Mouse (Mus musculus) adrenal gland (tissue): ENCODE results near the gene Moap1.

Experiments
- intact Hi-C: fragments of 180-260 bp; cut with DNase I; formaldehyde crosslinking; loops from one replicate; pipeline ENCODE4 v1.15.1; 2025
- long read RNA-seq, 2 experiments: library from polyadenylated mRNA; unstranded; transcript quantifications; one replicate each; pipeline ENCODE4 v2.0.0; 2020; ENCODE audit warnings: borderline replicate concordance in 1 of 2; ENCODE audit not compliant: insufficient replicate concordance in 1 of 2

Moap1 gene
- long read RNA-seq, experiment 1, transcript Moap1-202 (2 exons, 1,284 nt): major isoform, 7 of 8 reads
- long read RNA-seq, experiment 1, partial matches to known transcripts: 0 of 8 reads
- long read RNA-seq, experiment 1, other reads (novel, unspliced or antisense): 0 of 8 reads
- long read RNA-seq, experiment 2, transcript Moap1-202 (2 exons, 1,284 nt): major isoform, 12 of 14 reads
- long read RNA-seq, experiment 2, partial matches to known transcripts: 0 of 14 reads
- long read RNA-seq, experiment 2, other reads (novel, unspliced or antisense): 0 of 14 reads

DNA sequence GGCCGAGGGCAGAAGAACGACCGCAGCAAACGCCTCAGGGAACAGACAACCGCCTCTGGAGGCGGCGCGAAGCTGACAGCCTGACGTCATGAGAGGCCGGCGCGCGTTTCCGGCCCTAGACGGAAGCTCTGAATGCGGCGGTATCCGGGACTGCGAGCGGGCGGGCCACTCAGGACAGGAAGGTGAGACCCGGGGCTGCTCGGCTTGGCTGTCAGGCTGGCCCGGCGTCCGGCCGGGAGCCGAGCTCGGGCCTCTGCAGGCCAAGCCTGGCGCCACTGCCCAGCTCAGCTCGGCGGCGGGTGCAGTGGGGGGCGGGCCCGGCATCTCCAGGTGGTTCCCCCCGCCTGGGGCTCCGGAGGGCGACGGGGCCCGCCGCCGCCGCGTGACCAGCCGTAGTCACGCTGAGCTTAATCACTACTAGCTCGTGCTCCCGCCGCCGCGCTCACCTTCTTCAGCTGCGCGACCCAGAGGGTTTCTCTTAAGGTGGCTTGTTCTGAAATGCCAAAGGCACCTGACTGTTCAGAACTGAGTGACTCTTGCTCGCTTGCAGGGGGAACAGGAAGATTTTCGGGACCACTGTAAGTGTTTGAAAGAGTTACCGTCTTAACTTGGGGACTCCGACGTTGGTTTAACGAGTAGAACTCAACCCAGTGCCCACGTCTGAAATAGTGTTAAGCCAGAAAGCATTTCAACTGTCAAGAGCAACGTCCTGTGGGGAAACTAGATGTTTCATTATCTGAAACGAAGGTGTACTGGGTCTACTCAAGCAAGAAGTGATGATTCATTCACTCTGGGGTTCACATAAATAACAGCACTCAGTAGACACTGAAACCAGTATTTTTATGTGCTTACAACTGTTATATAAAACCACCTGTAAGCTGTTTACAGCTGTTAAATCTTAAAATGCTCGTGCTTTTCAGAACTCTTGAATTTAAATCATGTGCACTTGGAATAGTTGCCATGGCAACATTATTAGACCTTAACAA is at the start of gene Moap1, which contains the start of gene Tmem251:
Moap1 (minus strand) TSS at position 73 of the 986 bp plus-strand sequence.
Tmem251 (plus strand) TSS at position 174 of the 986 bp plus-strand sequence.
- intact Hi-C loops: loop anchor here (10.0 kb wide), 1 partner anchor 321 kb away; no protein-coding TSS in a partner anchor

DNA sequence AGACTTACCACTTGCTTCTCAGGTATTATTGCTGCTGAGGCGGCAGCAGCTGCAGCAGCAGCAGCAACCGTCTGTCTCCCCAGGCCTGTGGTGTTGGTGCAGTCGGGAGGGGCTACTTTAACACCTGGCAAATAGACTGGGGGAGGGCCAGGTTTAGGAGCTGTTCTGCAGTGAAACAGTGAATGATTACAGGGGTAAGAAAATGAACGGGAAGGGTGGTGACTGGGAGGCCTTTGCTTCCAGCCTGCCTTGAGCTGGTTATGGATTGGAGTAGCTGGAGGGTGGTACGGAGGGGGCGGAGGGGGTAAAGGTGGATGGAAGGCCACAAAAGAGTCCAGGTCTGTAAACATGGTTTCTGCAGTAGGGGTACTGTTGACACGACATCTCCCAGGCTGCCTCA is 44.5 kb upstream of the Moap1 start:
- intact Hi-C loops: no loop called here

DNA sequence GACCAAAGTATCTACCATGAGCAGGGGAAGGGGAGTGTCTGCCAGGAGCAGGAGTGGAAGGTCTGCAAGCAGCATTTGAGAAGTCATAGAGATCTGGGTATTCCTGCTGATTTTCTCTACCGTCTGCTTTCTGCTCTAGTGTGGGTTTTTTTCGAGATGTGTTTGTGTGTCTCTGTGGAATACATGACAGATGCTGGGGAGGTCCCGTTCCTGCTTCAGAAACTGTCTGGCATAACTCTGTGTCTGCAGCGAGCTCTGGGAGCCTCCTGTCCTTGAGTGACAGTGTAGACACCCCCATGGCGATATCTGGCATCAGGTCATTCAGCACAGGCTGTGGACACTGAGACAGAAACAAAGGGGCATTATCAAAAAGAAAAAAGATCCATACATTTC is 42.1 kb upstream of the Moap1 start:
- intact Hi-C loops: no loop called here

DNA sequence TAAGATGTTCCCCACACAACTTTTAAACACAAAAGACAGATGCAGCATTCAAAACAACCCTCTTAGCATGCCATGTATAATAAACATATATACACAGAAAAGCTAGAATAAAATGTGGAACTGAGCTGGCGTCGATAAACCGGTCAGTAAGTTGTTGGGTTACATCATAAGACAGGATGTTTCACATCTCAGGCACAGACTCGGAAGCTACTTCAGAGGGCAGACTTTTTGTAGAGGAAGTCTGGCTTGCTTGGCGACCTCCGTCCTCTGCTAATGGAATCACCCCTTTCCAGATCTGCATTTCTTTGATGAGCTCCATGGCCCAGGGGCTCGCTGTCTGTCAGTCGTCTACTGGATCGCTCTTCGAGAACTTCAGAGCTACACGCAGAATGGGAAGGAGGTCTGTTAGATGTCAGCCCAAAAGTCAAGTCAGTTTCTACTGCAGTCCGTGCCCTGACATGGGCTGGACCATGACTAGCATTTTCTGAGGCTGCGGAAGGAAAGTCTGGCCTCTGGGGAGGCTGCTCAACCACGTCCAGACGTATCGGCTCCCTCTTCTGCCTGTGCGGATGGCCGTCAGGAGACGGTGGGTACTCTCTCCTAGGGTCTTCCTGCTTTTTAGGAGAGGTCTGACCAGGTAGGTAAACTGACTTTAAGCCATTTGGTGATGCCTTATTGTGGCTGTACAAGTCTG is 41.6 kb upstream of the Moap1 start:
- intact Hi-C loops: no loop called here

DNA sequence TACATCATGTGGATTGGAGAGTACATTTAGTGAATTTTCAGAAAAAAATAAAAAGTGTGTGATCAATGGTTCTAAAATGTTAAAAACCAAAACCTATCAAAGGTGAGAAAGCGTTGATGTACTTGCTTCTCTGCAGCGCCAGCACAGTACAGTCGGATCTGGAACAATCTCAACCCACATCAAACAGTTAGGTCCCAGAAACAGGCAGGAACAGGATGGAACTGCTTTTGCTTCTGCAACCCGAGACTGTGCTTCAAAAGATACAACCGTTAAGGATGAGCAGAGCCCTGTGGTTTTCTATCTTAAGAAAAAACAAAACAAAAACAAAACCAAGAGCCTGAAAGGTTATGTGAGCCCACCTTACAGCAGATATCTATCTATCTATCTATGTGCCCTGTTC is 39.4 kb upstream of the Moap1 start:
- intact Hi-C loops: no loop called here

DNA sequence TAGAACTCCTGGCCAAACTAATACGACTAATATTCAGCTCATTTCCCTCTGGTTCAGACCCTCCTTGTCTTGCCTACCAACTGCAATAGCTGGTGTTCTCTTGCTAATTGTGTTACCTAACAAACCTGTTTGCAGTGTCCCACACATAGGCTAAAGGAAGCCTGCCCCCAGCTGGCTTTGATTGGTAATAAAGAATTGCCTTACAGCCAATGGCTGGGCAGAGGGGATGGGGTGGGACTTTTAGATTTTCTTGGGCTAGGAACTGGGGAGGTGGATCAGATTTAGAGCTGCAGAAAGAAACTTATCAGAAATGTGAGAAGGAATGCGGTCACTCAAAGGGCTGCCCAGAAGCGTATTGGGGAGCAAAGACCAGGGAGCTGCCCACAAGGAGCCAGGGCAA is 36.0 kb upstream of the Moap1 start:
- intact Hi-C loops: no loop called here

DNA sequence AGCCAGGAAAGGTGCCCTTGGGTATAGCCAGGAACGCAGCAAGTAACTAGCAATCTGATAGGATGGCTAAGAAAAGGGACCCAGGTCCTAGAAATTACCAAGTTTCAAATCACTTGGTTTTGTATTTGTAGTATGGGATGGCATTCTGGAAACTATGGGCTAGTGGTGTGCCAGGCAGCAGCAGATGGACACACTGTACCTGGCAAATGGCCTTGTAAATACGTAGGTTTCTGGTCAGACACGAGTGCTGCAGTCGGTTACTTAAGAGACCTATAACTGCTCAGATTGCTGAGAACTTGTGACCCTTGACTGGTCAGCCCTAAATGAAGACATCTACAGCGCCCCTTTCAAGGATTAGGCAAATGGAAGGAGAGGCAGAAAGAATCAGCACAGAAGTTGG is 34.7 kb upstream of the Moap1 start:
- intact Hi-C loops: no loop called here

DNA sequence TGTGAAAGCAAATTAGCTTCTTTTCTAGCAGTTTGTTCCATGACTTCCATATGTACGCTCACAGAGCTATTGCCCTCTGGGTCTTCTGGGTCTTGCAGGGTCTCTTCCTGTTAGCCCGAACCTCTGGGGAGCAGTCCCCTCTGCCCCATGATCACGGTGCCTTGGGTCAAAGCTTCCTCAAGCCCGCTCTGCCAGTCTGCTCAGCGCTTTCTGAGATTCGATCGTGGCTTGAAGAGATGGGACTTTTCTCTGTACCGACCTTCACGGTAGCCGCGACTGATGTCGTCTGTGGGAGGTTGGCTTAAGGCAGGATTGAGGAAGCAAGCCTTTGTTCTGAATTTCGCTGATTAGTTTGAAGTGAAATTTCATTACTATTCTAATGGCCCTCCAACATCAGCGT is 32.6 kb upstream of the Moap1 start:
- intact Hi-C loops: no loop called here

DNA sequence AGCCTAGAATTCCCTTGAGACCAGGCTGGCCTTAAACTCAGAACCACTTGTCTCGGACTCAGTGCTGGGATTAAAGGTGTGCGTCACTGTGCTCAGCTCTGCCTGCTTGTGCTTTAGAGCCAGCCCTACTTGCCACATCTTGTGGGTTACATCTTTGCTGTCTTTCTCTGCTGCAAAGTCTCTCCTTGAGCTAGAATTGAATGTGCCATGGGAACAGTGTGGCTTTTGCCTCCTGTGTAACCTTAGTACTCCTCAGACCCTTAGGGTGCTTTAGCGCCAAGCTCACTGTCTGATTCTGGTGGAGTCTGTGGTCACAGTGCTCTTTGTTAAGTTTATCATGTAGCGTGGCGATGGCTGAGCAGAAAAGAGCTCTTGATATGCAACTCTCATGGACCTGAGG is 29.2 kb upstream of the Moap1 start:
- intact Hi-C loops: no loop called here

DNA sequence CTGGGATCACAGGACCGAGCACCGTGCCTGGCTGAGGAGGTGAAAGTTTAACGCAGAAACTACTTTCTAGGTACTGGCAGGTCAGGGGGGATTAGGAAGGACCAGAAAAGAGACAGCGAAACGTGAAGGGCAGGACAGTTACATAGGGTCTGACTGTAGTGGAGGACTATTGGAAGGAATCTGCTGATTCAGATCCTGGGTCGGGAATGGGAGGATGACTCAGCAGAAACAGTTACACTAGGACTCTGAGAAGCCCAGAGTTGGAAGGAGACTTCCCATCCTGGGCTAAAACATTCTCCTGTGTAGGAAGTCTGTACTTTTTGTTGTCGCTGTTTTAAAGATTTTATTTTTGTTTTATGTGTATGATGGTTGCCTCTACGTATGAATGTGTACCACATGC is 28.1 kb upstream of the Moap1 start:
- intact Hi-C loops: no loop called here

DNA sequence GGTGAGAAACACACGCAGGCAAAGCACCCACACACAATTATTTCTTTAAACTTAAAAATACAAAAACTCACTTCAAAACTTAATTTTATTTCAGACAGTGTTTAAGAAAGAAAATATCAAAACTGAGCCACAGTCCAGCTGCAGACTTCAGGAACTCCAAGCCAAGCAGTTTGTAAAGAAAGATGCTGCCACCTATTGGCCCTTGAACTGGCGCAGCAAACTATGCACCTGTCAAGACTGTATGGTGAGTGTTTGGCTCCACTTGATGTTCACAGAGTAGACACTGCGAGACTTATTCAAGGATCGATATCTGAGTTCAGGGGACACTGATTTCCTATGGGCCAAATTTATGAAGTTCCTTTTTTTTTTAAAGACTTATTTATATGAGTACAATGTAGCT is 25.5 kb upstream of the Moap1 start:
- intact Hi-C loops: no loop called here

DNA sequence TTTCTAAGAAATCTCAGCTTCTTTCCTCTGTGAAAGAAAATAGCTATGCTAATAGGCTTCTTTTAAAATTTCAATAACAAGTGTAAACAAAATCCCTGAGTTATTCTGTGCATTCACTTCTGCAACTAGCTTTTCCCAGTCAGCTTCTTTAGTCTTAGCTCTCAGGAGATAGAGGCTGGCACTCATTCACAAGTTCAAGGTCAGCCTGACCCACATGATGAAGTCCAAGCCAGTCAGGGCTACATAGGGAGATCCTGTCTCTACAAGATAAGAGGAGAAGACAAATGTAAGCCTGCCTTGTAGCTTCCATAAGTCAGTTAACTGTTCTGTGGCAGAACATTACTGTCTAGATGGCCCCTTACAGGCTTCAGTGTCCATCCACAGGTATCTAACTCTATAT is 20.2 kb upstream of the Moap1 start:
- intact Hi-C loops: no loop called here

DNA sequence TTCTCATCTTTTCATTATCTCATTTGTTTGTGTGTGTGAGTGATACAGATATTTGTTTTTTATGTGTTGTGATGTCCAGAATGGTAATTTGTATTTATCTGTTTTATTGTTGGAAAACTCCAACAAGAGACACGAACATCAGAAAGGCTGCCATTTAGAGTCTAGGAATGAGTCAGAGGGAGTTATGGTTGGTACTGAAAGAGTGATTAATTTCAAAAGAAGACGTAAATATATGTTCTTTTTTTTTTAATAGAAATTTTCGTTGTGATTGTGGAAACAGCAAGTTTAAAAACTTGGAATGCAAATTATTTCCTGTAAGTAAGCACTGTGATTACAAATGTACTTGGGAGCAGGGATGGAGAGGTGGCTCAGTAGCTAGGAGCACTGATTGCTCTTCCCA is 18.2 kb upstream of the Moap1 start:
- intact Hi-C loops: no loop called here

DNA sequence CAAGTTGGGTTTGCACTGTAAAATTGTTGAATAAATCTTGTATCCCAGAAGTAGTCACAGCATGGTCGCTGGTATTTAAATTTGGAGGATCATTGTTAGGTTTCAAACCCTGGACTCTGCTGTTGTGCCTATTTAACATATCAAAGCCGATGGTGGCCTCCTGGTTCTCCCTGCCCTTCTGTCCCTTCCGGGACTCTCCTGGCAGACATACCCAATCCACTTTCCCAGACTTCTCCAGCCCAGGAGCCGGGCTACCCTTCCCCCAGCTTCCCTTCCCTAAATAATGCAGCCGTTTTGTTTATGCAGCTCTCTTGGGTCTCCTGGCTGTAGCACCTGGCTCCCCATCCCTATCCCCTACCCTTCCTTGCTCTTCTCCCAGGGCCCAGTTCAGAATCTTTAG is 15.5 kb upstream of the Moap1 start:
- intact Hi-C loops: loop anchor here (5.0 kb wide), 1 partner anchor 118 kb away; the partner anchor contains the start of gene Btbd7

DNA sequence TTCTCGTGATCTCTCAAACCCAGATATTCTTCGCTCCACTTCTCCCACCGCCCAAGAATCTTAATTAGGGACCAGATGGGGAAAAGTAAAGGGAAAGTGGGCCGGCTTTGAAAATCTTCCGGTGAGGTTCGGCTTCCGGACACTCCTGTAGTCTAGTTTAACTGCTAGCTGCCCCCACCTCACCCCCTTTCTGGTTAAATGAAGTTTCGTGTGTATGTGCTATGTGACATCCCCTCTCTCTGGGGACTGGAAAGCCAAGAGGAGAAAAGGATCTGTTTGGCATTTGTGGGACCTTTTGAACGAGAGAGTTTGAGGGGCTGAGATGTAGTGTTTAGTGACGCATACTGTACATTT is 14.9 kb upstream of the Moap1 start, which contains the start of gene Gm20604:
Gm20604 (minus strand) TSS at position 270 of the 354 bp plus-strand sequence.
- intact Hi-C loops: loop anchor here (5.0 kb wide), 1 partner anchor 119 kb away; the partner anchor contains the start of gene Btbd7

DNA sequence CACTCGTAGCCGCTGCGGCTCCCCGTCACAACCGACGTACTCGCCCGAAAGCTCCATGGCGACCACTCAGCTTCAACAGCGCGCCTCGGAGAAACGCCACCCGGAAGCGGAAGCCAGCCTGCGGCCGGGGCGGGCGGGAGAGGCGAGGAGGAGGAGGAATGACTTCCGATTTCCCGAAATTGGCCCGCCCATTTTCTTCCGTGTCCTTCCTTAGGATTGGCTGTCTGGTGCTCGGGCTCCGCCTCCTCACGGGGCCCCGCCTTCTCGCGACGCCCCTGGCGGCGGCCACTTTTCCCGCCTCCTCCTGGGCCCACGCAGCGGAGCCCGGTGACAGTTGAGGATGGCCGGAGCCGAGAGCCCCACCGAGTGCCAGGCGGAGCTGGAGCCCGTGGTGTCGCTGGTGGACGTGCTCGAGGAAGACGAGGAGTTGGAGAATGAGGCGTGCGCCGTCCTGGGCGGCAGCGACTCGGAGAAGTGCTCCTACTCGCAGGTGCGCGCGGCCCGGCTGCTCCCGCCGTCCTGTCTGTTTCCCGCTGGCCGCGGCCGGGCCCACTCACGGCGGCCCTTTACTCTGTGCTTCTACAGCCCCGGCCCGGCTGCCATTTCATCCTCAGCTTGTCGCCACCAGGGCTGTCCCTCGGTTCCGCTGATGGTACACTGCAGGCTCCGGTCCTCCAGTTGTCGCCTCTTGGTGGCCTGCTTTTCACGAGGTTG is 14.4 kb upstream of the Moap1 start, which contains the start of the genes Gm28051, Gon7 and Ubr7:
Gm28051 (minus strand) TSS at position 77 of the 714 bp plus-strand sequence.
Gon7 (minus strand) TSS at position 115 of the 714 bp plus-strand sequence.
Ubr7 (plus strand) TSS at position 279 of the 714 bp plus-strand sequence.
- intact Hi-C loops: loop anchor here (2.0 to 5.0 kb wide), 2 partner anchors 17 to 119 kb away; partner anchors contain the start of gene Btbd7

DNA sequence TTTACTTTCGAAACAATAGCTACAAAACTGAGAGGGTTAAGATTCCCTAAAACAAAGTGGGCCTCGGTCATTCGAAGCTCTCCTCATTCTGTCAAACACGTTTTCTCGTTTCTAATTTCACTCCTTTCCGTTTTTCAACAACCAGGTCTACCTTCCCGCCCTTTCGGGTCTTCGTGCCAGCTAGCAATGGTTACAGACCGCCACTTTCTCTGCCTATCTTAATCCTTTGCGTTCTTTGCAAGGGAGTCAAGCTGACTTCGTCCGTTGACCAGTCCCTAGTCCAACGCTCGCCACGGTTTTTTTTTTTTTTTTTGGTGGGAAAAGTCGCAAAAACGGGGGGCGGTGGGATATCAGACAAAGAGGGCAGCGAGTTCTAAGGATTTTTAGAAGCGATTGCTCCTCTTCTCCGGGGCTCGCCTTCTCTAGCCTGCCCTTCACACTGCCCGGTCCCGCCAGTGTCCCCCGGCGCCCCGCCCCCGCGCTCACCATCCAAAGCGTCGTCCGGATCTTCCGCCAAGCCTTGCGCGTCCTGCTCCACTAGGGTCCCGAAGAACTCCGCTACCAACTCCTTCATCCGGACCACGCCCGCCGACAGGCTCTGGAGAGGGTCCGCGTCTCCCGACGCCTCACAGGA is 13.7 kb upstream of the Moap1 start:
- intact Hi-C loops: loop anchor here (2.0 to 5.0 kb wide), 2 partner anchors 16 to 120 kb away; partner anchors contain the start of gene Btbd7

DNA sequence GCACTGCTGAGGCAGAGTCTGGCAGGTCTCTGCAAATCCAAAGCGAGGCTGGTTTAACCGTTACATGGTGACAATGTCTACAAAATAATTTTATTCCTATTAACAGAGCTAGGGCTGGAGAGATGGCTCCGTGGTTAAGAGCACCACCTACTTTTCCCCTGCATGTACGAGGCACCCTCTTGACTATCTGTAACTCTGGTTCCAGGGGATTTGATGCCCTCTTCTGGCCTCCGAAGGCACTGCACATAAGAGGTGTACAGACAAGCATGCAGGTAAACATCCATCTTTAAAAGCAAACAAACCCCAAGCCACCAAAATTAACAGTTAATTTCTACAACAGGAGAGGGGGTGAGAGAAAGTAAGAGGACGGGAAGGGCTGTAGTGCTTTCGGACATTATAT is 12.8 kb upstream of the Moap1 start:
- intact Hi-C loops: loop anchor here (2.0 to 5.0 kb wide), 2 partner anchors 16 to 121 kb away; partner anchors contain the start of gene Btbd7

DNA sequence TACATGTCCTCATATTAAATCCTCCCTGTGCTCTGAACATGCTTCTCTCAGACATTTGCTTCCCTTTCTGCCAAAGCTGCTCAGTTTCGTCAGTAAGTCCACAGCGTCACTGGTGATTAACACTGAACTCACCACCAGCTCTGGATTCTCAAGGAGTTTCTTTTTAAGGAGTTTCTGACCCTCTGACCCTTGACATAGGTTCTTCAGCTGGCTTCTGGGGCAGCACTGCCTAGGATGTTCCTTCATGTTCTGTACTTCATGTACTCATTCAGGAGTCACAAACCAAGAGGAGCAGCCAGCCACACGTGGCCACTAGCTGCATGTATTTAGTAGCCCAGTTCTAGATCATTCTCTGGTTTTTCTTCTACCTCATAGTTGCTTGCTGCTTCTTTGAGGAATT is 4.8 kb upstream of the Moap1 start:
- intact Hi-C loops: loop anchor here (10.0 kb wide), 1 partner anchor 317 kb away; no protein-coding TSS in a partner anchor

DNA sequence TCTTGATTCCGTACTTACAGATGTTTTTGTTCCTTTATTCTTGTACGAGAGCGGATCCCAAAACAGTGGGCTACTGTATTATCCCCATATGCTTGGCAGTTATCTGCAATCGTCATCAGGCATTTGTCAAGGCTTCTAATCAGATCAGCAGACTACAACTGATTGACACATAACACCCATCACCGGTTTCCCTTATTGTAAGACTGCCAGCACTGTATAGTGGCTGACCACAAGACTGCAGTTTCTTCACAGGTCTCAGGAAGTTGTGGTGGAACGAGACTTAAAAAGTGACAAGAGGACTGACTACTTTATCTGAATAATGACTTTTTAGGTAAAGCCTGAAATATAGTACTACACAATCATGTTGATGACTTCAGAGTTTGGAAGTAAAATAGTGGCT is 1.4 kb upstream of the Moap1 start:
- intact Hi-C loops: loop anchor here (10.0 kb wide), 1 partner anchor 320 kb away; no protein-coding TSS in a partner anchor
